23 mouse cellular contexts compared by ENCODE assay signal in the genomic region with DNA sequence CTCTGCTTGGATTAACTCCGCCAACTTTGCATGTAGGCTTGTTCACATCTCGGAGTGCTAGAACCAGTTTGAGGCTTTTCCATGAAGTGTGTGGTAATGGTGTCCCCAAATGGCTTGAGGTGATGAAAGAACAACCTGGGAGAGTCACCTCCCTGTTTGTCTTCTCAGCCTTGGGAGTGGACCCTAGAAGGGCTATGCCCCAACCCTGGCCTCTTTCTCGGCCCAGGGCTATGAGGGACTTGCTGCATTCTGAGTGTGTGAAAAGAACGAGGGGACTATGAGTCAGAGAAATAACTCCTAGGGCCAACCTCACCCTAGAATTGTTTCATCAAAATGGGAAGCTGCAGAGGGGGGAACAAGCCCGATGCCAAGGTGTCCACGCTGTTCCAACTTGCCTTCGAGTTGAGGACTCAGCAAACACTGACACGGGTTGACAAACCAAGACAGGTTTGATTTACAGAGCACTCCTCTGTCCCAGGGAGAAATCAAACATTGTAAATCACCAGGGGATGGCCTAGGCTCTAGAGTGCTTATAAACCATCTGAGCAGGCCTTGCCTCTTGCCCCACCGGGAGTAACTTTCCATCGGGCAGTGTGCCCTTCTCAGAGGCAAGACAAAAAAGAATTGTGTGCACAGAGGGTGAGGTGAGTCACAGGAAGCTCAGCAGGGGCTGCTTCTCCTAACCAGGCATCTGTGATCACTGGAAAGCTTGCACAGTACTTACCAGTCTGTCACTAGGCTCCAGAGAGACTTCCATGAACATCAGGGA.
A peak's percentile ranks its signal among the peaks of the same experiment; 100 is the strongest.
DNase-seq lines count a peak whose midpoint lies in the region; ATAC-seq and TF ChIP-seq lines count a peak whose summit lies in the region.
"Had no signal": no experiment of that assay in that cellular context is flagged by ENCODE, and none has a peak within 500 bp of the region (broad histone marks: within the 10 kb centered on the region; RNA-seq: fewer than 3 reads in every experiment).

No protein-coding gene starts in this region.

- H3K9me3 ChIP-seq in stomach, postnatal 0 days (ENCODE audit: control insufficient read depth, low read length) = no peaks in the 10 kb centered on the region
- H3K9me3 ChIP-seq: forebrain, embryonic 12.5 days; hindbrain, embryonic 15.5 days; liver, embryonic 15.5 days; lung, embryonic 15.5 days had no signal

- no peak for TF ChIP-seq EP300 in stomach, postnatal 0 days (optimal IDR thresholded peaks at IDR 0.05)

- H3K4me3 ChIP-seq in stomach, postnatal 0 days (ENCODE audit: low read depth, low read length) = no peak overlapping the region
- H3K4me3 ChIP-seq: forebrain, embryonic 12.5 days; hindbrain, embryonic 15.5 days; liver, embryonic 15.5 days; lung, embryonic 15.5 days had no signal

- no peak overlapping the region for H3K4me2 ChIP-seq in stomach, postnatal 0 days (replicated peaks; ENCODE audit: low read depth)
- H3K4me2 ChIP-seq: forebrain, embryonic 12.5 days; heart, embryonic 11.5 days; hindbrain, embryonic 15.5 days; liver, embryonic 15.5 days; lung, embryonic 15.5 days had no signal

- peak; percentile 41 for DNase-seq in adrenal gland, adult 2 months
- no peak for DNase-seq in adrenal gland, adult 18-20 months (ENCODE audit: low spot score in 2 of 2)
- DNase-seq in urinary bladder, postnatal 36 days (ENCODE audit: low spot score in 2 of 2) = peak; percentile 34 to 41
- no peak for DNase-seq in urinary bladder, postnatal 10 days (ENCODE audit: low spot score)
- peak; percentile 59 to 61 for DNase-seq in adrenal gland, postnatal 36 days
- DNase-seq in stomach, postnatal 0 days (ENCODE audit: low spot score) = no peak
- no peak for DNase-seq in frontal cortex, postnatal 14 days (ENCODE audit: low spot score in 2 of 2)
- DNase-seq in right cerebral cortex, postnatal 10 days (ENCODE audit: low spot score in 2 of 2) = no peak
- DNase-seq: cerebellum, adult 11 months; cerebellum, adult 9-11 months; kidney, adult 9 months; kidney, postnatal 14 days; layer of hippocampus, postnatal 36 days; liver; lung, postnatal 4 days; midbrain, embryonic 14.5 days had no signal

- peak; percentile 56; the same call in 1 of the 2 replicates for ATAC-seq in stomach, postnatal 0 days (ENCODE audit: low FRiP score, low TSS enrichment)
- ATAC-seq: activated CD4-positive, CD25-positive, alpha-beta regulatory T cell, adult 4 months; intestine, embryonic 16.5 days had no signal

- H3K4me1 ChIP-seq in stomach, postnatal 0 days (replicated peaks; ENCODE audit: control insufficient read depth, insufficient read depth) = no peaks in the 10 kb centered on the region
- H3K4me1 ChIP-seq: forebrain, embryonic 12.5 days; hindbrain, embryonic 15.5 days; liver, embryonic 15.5 days; lung, embryonic 15.5 days had no signal

- H3K27ac ChIP-seq in stomach, postnatal 0 days (replicated peaks) = peak overlapping the region; percentile 49; the same call in 1 of the 2 replicates
- H3K27ac ChIP-seq: forebrain, embryonic 12.5 days; hindbrain, embryonic 15.5 days; liver, embryonic 15.5 days; lung, embryonic 15.5 days had no signal

- no peaks in the 10 kb centered on the region for H3K36me3 ChIP-seq in stomach, postnatal 0 days (ENCODE audit: control insufficient read depth, insufficient read depth, low read length)
- H3K36me3 ChIP-seq: forebrain, embryonic 12.5 days; hindbrain, embryonic 15.5 days; liver, embryonic 15.5 days; lung, embryonic 15.5 days had no signal

- WGBS in stomach, postnatal 0 days = 53% methylated on average over 10 of the region's 10 CpGs

- H3K27me3 ChIP-seq in stomach, postnatal 0 days (ENCODE audit: control insufficient read depth, insufficient read depth, low read length) = no peaks in the 10 kb centered on the region
- H3K27me3 ChIP-seq: hindbrain, embryonic 15.5 days; liver, embryonic 15.5 days; lung, embryonic 15.5 days had no signal

- no peak overlapping the region for H3K9ac ChIP-seq in stomach, postnatal 0 days (ENCODE audit: low read length)
- H3K9ac ChIP-seq: forebrain, embryonic 12.5 days; hindbrain, embryonic 15.5 days; liver, embryonic 15.5 days; lung, embryonic 15.5 days had no signal

- no peak for TF ChIP-seq CTCF in stomach, postnatal 0 days (IDR thresholded peaks at IDR 0.05; ENCODE audit: low read depth)

Comparison
In these comparisons a context has a peak if more than half of its experiments do, and no peak if none do; other contexts are left out.
1. DNase-seq: peak in adrenal gland, adult 2 months (single experiment), urinary bladder, postnatal 36 days (2 of 2) and adrenal gland, postnatal 36 days (2 of 2); none in adrenal gland, adult 18-20 months (0 of 2), urinary bladder, postnatal 10 days (single experiment), stomach, postnatal 0 days (single experiment), frontal cortex, postnatal 14 days (0 of 2) and right cerebral cortex, postnatal 10 days (0 of 2).